In genomic region chr10:43477865-43478681, GRCm38 (mm10) we compare ENCODE assay signal across 8 mouse cellular contexts. TPM values are rescaled to one million over a fixed set of nuclear protein-coding genes. Genes with fewer than 3 reads are reported as not detected.
DNase-seq lines count a peak whose midpoint lies in the region; ATAC-seq and TF ChIP-seq lines count a peak whose summit lies in the region.

No protein-coding gene starts in this region.

- no peak for TF ChIP-seq CTCF in intestine, postnatal 0 days (IDR thresholded peaks at IDR 0.05; ENCODE audit: low read depth)
- no peak for TF ChIP-seq CTCF in spleen, adult 2 months (IDR thresholded peaks at IDR 0.05; ENCODE audit: extremely low read depth, insufficient read depth, insufficient read length, insufficient replicate concordance)

- no peaks in the 10 kb centered on the region for H3K27me3 ChIP-seq in intestine, postnatal 0 days (replicated peaks; ENCODE audit: control insufficient read depth, insufficient read depth, low read length)
- no peaks in the 10 kb centered on the region for H3K27me3 ChIP-seq in limb, embryonic 12.5 days
- H3K27me3 ChIP-seq in midbrain, embryonic 14.5 days (ENCODE audit: control insufficient read depth, insufficient read depth, low read length): no peaks in the 10 kb centered on the region
- peaks cover 10% of the 10 kb centered on the region; the same call in 1 of the 2 replicates for H3K27me3 ChIP-seq in spleen, adult 2 months (ENCODE audit: control insufficient read depth, insufficient read depth, low read length)

- ATAC-seq in cerebellum, adult (ENCODE audit: insufficient number of reproducible peaks, low FRiP score, low TSS enrichment): no peak
- ATAC-seq in granulocyte monocyte progenitor cell, adult 5-6 weeks (replicated peaks; ENCODE audit: poor library complexity, severe bottlenecking): peak; percentile 34
- peak; percentile 11; the same call in 1 of the 2 replicates for ATAC-seq in intestine, postnatal 0 days
- ATAC-seq in limb, embryonic 12.5 days (ENCODE audit: insufficient number of reproducible peaks, insufficient read depth, low FRiP score, low TSS enrichment, low read depth): peak; percentile 60
- peak; percentile 28; the same call in 1 of the 2 replicates for ATAC-seq in midbrain, embryonic 14.5 days (ENCODE audit: low FRiP score, low TSS enrichment)

- TF ChIP-seq POLR2A in spleen, adult 2 months (IDR thresholded peaks at IDR 0.05; ENCODE audit: low read depth, low read length): no peak

- no peaks in the 10 kb centered on the region for H3K9me3 ChIP-seq in intestine, postnatal 0 days (ENCODE audit: control insufficient read depth)
- H3K9me3 ChIP-seq in limb, embryonic 12.5 days: no peaks in the 10 kb centered on the region
- H3K9me3 ChIP-seq in midbrain, embryonic 14.5 days (ENCODE audit: control insufficient read depth, low read length): no peaks in the 10 kb centered on the region

- H3K9ac ChIP-seq in intestine, postnatal 0 days (ENCODE audit: low read depth, low read length): peak overlapping the region; percentile 91
- peak overlapping the region; percentile 98 for H3K9ac ChIP-seq in limb, embryonic 12.5 days (replicated peaks)
- peak overlapping the region; percentile 97 for H3K9ac ChIP-seq in midbrain, embryonic 14.5 days (replicated peaks; ENCODE audit: low read length)

- no peaks in the 10 kb centered on the region for H3K4me1 ChIP-seq in intestine, postnatal 0 days (replicated peaks; ENCODE audit: control insufficient read depth, insufficient read depth, low read length)
- H3K4me1 ChIP-seq in limb, embryonic 12.5 days (replicated peaks): peaks cover 36% of the 10 kb centered on the region
- H3K4me1 ChIP-seq in midbrain, embryonic 14.5 days (ENCODE audit: control insufficient read depth, insufficient read depth, low read length): peaks cover 31% of the 10 kb centered on the region
- H3K4me1 ChIP-seq in spleen, adult 2 months (ENCODE audit: control insufficient read depth, insufficient read depth, insufficient read length): no peaks in the 10 kb centered on the region; the same call in none of the 2 replicates

- peak overlapping the region; percentile 96 for H3K27ac ChIP-seq in intestine, postnatal 0 days (ENCODE audit: low read depth, low read length)
- peak overlapping the region; percentile 99 for H3K27ac ChIP-seq in limb, embryonic 12.5 days
- H3K27ac ChIP-seq in midbrain, embryonic 14.5 days (replicated peaks; ENCODE audit: low read depth, low read length): peak overlapping the region; percentile 99
- H3K27ac ChIP-seq in spleen, adult 2 months (ENCODE audit: insufficient read depth, low read length): peak overlapping the region; percentile 38; the same call in 1 of the 2 replicates

- peak overlapping the region; percentile 97 for H3K4me2 ChIP-seq in intestine, postnatal 0 days (replicated peaks; ENCODE audit: low read depth)
- peak overlapping the region; percentile 78 for H3K4me2 ChIP-seq in limb, embryonic 12.5 days
- H3K4me2 ChIP-seq in midbrain, embryonic 14.5 days (ENCODE audit: low read length): peak overlapping the region; percentile 98

- peak overlapping the region; percentile 84 for H3K4me3 ChIP-seq in intestine, postnatal 0 days (ENCODE audit: low read depth, low read length)
- peak overlapping the region; percentile 77 for H3K4me3 ChIP-seq in limb, embryonic 12.5 days (replicated peaks)
- peak overlapping the region; percentile 76 for H3K4me3 ChIP-seq in midbrain, embryonic 14.5 days (replicated peaks; ENCODE audit: low read depth, low read length)
- peak overlapping the region; percentile 84 for H3K4me3 ChIP-seq in spleen, adult 2 months (ENCODE audit: extremely low read depth, insufficient read depth, insufficient read length)

- peak; percentile 4 for DNase-seq in cerebellum, adult 11 months
- peak; percentile 89 for DNase-seq in embryo, embryonic 10 days (ENCODE audit: low spot score)
- peak; percentile 78 for DNase-seq in midbrain, embryonic 14.5 days
- peak in 1 of 2 experiments; percentile 20 for DNase-seq in spleen, adult 2 months (ENCODE audit: low read depth in 1 of 2, low spot score in 2 of 2)

- no peaks in the 10 kb centered on the region for H3K36me3 ChIP-seq in intestine, postnatal 0 days (ENCODE audit: control insufficient read depth, insufficient read depth)
- H3K36me3 ChIP-seq in limb, embryonic 12.5 days: no peaks in the 10 kb centered on the region
- H3K36me3 ChIP-seq in midbrain, embryonic 14.5 days (ENCODE audit: control insufficient read depth, insufficient read depth, low read length): no peaks in the 10 kb centered on the region
- H3K36me3 ChIP-seq in spleen, adult 2 months (ENCODE audit: control insufficient read depth, insufficient read depth, low read length): no peaks in the 10 kb centered on the region

- 1% methylated on average over 40 of the region's 42 CpGs for WGBS in intestine, postnatal 0 days
- WGBS in limb, embryonic 12.5 days: 1% methylated on average over 41 of the region's 42 CpGs
- WGBS in midbrain, embryonic 14.5 days: under 1% methylated on average over 41 of the region's 42 CpGs
- WGBS in spleen, adult 2 months: 7% methylated on average over 42 of the region's 42 CpGs

RNA-seq across cellular contexts. Expression of gene Bend3, which starts 0.6 kb away (rescaled TPM):
- total RNA-seq in granulocyte monocyte progenitor cell, adult 5-6 weeks (2014; fragmentation: Nextera tagmentation): 6.5 and 13.7 TPM in 2 replicates
- total RNA-seq in granulocyte monocyte progenitor cell, adult 5-6 weeks (2017): 3.8 and 5.2 TPM in 2 replicates
- polyA plus RNA-seq in intestine, postnatal 0 days (2015; fragmentation: Nextera tagmentation; extraction: Ambion mirVana): 0.86 and 0.98 TPM in 2 replicates
- 5.8 and 5.9 TPM in 2 replicates for polyA plus RNA-seq in limb, embryonic 12.5 days (2016; fragmentation: Nextera tagmentation; extraction: Ambion mirVana)
- 3.8 and 6.1 TPM in 2 replicates for polyA plus RNA-seq in midbrain, embryonic 14.5 days (2014; fragmentation: Nextera tagmentation; extraction: Ambion mirVana)
- polyA plus RNA-seq in spleen, adult 2 months (2012; rRNA removed): 2.1 and 3.1 TPM in 2 replicates

RNA-seq across cellular contexts. Expression of gene Gm9803, which starts 45.8 kb away (rescaled TPM):
- 4.8 and 4.9 TPM in 2 replicates for total RNA-seq in granulocyte monocyte progenitor cell, adult 5-6 weeks (2014; fragmentation: Nextera tagmentation)
- total RNA-seq in granulocyte monocyte progenitor cell, adult 5-6 weeks (2017): 2.5 and 4.0 TPM in 2 replicates
- polyA plus RNA-seq in intestine, postnatal 0 days (2015; fragmentation: Nextera tagmentation; extraction: Ambion mirVana): 13.2 and 14.8 TPM in 2 replicates
- 12.8 and 14.1 TPM in 2 replicates for polyA plus RNA-seq in limb, embryonic 12.5 days (2016; fragmentation: Nextera tagmentation; extraction: Ambion mirVana)
- polyA plus RNA-seq in midbrain, embryonic 14.5 days (2014; fragmentation: Nextera tagmentation; extraction: Ambion mirVana): 11.6 and 18.4 TPM in 2 replicates
- polyA plus RNA-seq in spleen, adult 2 months (2012; rRNA removed): 22.2 and 43.4 TPM in 2 replicates

Comparison
In these comparisons a context has a peak if more than half of its experiments do, and no peak if none do; other contexts are left out.
1. H3K27ac ChIP-seq: peak in every context shown above with its lines; median percentile 99 in limb, embryonic 12.5 days; 99 in midbrain, embryonic 14.5 days; 96 in intestine, postnatal 0 days; 38 in spleen, adult 2 months.